Mouse (Mus musculus): ENCODE data around the gene Tdrd12.
"Not testable (repeated sequence)": the region's sequence is repeated elsewhere in the genome, so short reads cannot be mapped to it uniquely, and the experiment has no call there.

Gene Tdrd12

DNA sequence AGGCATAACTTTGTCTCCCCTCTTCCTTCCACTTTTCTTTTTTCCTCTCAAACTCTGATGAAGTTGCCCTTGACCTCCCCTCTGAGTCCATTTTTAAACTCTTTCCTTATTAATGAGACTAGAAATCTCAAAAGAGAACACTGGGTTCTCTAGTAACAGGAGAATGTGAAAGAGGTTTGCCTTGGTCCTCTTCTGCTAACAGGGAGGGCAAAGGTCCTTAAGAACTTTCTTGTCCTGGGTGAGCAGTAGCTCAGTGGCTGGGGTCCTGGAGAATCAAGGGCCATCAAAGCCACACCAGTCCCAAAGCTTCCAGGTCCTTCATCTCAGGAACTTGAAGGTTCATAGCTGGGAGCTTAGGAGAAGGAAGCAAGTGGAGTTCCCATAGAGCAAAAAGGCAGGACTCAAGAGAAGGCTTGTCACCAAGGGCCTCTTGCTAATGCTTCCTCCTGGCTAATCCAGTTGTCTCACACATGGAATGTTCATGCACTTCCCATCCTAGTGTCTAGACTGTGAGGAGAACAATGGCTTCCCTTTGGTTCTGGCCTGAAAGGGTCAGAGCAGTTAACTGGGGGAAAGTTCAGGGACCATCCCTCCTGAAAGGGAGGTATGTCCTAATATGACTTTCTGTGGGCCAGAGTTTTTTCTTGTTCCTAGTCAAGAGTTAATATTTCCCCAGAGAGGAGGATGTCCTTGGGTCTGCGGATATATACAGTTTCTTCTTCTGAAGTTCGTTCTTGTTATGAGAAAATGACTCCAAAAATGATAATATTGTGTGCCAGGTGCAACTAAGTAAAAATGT is 26.7 kb upstream of the Tdrd12 start:
- no peak for DNase-seq (ENCODE audit: low read depth, low spot score)
- Histone ChIP-seq H3K36me3 (ENCODE audit: control insufficient read depth, insufficient read depth, low read length, poor library complexity, severe bottlenecking) (no peaks in the 10 kb centered on the region), H3K27me3 (ENCODE audit: control insufficient read depth, insufficient read depth, low read length, poor library complexity, severe bottlenecking) (no peaks in the 10 kb centered on the region)

- H3K36me3 ChIP-seq (ENCODE audit: control insufficient read depth, insufficient read depth, low read length, poor library complexity, severe bottlenecking), result no peaks in the 10 kb centered on the region
- no peak for DNase-seq (ENCODE audit: low read depth, low spot score)
- no peaks in the 10 kb centered on the region for H3K27me3 ChIP-seq (ENCODE audit: control insufficient read depth, insufficient read depth, low read length, poor library complexity, severe bottlenecking)
These were observed 25.5 kb upstream of the Tdrd12 start for GRCm38 (mm10) chr7:35563071-35563470.

GRCm38 (mm10) chr7:35559838-35560237 is 22.3 kb upstream of the Tdrd12 start:
- H3K27me3 ChIP-seq (ENCODE audit: control insufficient read depth, insufficient read depth, low read length, poor library complexity, severe bottlenecking), result no peaks in the 10 kb centered on the region
- no peaks in the 10 kb centered on the region for H3K36me3 ChIP-seq (ENCODE audit: control insufficient read depth, insufficient read depth, low read length, poor library complexity, severe bottlenecking)
- DNase-seq (ENCODE audit: low read depth, low spot score), result no peak

DNA sequence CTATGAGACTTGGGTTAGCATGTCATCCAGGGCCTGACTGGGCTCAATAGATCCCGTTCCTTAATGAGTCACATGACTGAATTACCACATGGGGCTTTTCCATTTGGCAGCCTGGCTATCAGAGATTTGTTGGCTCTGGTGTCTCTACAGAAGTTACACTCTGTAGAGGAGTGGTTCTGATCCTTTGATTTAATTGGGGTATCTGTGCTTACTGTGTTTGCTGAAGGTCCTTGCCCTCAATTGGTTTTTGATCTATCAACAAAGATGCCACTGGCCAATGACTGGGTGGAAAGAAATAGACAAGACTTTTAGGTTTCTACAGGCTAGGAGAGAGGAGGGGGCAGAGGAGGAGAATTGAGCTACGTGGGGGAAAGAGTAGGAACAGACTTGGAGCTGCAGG is 21.1 kb upstream of the Tdrd12 start:
- no peak for DNase-seq (ENCODE audit: low read depth, low spot score)
- no peaks in the 10 kb centered on the region for H3K27me3 ChIP-seq (ENCODE audit: control insufficient read depth, insufficient read depth, low read length, poor library complexity, severe bottlenecking)
- no peaks in the 10 kb centered on the region for H3K36me3 ChIP-seq (ENCODE audit: control insufficient read depth, insufficient read depth, low read length, poor library complexity, severe bottlenecking)

DNA sequence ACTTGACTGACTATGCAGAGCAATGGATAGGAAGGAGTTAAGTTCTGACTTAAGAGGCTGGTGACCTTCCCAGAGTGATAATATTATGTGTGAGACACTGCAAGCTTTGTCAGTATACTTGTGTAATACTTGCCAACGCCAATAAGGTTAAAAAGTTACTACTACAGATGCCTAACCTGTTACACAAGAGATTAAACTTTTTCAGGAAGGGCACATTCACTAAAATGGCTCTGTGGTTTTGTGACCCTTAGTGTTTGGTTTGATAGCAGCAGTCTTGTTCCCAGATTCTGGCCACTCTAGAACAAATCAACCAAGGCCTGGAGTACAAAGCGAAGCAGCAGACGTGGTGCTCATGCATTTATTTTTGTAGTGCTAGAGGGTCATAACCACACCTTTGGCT is 20.0 kb upstream of the Tdrd12 start:
- Histone ChIP-seq H3K36me3 (ENCODE audit: control insufficient read depth, insufficient read depth, low read length, poor library complexity, severe bottlenecking) (no peaks in the 10 kb centered on the region), H3K27me3 (ENCODE audit: control insufficient read depth, insufficient read depth, low read length, poor library complexity, severe bottlenecking) (no peaks in the 10 kb centered on the region)
- DNase-seq (ENCODE audit: low read depth, low spot score), result no peak

- H3K27me3 ChIP-seq (ENCODE audit: control insufficient read depth, insufficient read depth, low read length, poor library complexity, severe bottlenecking), result no peaks in the 10 kb centered on the region
- DNase-seq (ENCODE audit: low read depth, low spot score), result no peak
- H3K36me3 ChIP-seq (ENCODE audit: control insufficient read depth, insufficient read depth, low read length, poor library complexity, severe bottlenecking), result no peaks in the 10 kb centered on the region
These were observed 19.4 kb upstream of the Tdrd12 start for GRCm38 (mm10) chr7:35556905-35557304.

GRCm38 (mm10) chr7:35556205-35556603 is 18.7 kb upstream of the Tdrd12 start, which contains the start of gene Nudt19:
Gene Nudt19 (minus strand): TSS chr7:35556304.
- H3K27me3 ChIP-seq (ENCODE audit: control insufficient read depth, insufficient read depth, low read length, poor library complexity, severe bottlenecking), result no peaks in the 10 kb centered on the region
- H3K36me3 ChIP-seq (ENCODE audit: control insufficient read depth, insufficient read depth, low read length, poor library complexity, severe bottlenecking), result no peaks in the 10 kb centered on the region
- no peak for DNase-seq (ENCODE audit: low read depth, low spot score)

DNA sequence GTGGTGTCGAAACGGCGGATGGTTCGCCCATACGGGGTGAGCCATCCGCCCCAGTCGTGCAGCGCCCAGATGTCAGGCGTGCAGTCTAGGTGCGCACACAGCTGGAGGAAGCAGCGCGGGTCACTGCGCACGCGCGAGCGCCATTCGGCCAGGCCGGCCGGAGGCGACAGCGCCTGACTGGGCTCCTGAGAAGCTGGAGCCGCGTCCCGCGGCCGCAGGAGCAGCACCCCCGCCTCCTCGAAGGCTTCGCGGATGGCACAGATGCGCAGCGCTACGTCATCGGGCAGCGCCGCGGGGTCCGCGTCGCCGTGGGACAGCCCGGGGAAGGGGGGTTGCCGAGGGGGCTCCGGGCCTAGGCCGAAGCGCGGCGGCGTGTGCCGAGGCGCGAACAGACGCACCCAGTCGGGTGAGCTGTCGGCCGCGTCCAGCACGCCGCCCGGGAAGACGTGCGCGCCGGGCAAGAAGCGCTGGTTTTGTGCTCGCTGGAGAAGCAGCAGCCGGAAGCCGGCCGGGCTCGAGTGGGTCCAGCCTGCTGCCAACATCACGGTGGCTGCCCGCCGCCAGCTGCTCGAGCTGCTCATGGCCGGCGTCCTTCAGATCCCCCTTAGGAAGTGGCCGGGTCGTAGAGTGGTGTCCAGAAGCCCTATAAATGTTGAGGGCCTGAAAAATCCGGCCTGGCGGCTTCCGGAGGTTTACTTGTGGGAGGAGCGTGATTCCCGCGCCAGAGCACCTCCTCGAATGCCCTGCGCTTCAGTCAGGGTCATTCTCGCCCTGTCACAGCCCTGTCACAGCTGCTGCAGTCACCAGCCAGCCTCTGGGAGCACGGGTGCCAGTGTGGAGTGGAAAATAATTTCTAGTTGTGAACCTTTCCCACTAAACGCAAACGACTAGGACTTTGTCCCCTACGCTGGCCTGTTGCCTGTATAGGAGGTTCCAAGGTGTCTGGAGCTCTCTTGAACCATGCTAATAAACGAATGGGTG is 18.0 kb upstream of the Tdrd12 start:
- H3K36me3 ChIP-seq (ENCODE audit: control insufficient read depth, insufficient read depth, low read length, poor library complexity, severe bottlenecking), result no peaks in the 10 kb centered on the region

DNA sequence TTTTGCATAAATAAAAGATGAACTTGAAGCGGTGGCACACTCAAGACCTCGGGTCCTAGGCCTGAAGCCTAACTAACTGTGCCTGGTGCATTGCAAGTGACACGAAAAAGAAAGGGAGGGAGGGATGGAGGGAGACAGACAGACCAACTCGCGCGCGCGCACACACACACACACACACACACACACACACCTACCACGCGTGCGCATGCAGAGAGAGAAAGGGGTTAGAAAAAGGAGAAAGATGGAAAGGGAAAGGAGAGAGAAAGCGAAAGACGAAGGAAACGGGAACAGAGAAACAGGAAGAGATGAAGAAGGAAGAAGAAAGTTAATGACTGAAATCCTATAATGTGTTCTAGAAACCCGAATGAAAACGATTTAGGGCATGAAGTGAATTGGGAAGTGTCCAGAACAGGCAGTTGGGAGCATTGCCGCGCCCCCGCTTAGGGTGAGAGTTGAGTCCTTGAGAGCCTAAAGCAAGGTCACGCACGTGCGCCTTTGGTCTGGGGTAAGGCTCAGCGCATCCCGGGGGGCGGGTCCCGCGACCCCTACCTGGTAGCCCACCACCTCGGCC is 17.1 kb upstream of the Tdrd12 start:
- 0 out of 2 replicates have a peak, but pooled peaks cover 2% of the 10 kb centered on the region for H3K36me3 ChIP-seq (ENCODE audit: control insufficient read depth, insufficient read depth, low read length, poor library complexity, severe bottlenecking)
- no peaks in the 10 kb centered on the region for H3K27me3 ChIP-seq (ENCODE audit: control insufficient read depth, insufficient read depth, low read length, poor library complexity, severe bottlenecking)
- peak; percentile 49 for DNase-seq (ENCODE audit: low read depth, low spot score)

More for the DNA sequence above, 18.0 kb upstream of the Tdrd12 start:
- no peaks in the 10 kb centered on the region for H3K27me3 ChIP-seq (ENCODE audit: control insufficient read depth, insufficient read depth, low read length, poor library complexity, severe bottlenecking)
- peak; percentile 90 for DNase-seq (ENCODE audit: low read depth, low spot score)

DNA sequence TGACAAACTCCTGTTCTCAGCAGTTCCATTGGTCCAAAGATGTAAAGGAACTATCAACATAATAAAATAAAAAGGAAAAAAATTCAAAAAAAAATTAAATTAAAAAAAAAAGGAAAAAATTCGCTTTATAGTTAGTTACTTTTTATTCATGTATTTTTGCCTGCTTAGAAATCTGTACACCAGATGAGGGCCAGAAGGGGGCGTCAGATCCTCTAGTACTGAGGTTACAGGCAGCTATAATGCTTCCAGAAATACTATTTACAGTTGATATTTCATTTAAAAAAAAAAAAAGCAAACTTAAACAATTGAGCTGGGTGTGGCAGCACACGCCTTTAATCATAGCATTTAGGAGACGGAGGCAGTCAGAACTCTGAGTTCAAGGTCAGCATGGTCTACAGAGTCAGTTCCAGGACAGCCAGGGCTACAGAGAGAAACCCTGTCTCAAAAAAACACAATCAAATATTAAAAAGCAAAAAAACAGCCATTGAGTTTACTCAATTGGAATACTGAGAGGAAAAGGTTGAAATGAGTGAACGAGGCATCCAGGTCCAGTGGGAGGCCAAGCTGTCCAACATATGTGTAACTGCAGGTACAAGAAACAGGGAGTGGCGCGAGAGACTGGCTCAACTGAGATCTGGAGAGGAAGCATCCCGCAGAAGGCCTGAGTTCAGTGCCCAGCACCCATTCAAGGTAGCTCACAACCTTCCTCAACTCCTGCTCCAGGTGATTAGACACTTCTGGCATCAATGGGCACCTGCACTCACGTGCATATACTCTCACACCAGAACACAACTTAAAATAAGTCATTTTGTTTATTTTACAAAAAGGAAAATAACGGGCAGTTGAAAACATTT is 16.4 kb upstream of the Tdrd12 start:
- peak; percentile 61 for DNase-seq (ENCODE audit: low read depth, low spot score)
- Histone ChIP-seq H3K36me3 (ENCODE audit: control insufficient read depth, insufficient read depth, low read length, poor library complexity, severe bottlenecking) (0 out of 2 replicates have a peak, but pooled peaks cover 2% of the 10 kb centered on the region), H3K27me3 (ENCODE audit: control insufficient read depth, insufficient read depth, low read length, poor library complexity, severe bottlenecking) (no peaks in the 10 kb centered on the region)

DNA sequence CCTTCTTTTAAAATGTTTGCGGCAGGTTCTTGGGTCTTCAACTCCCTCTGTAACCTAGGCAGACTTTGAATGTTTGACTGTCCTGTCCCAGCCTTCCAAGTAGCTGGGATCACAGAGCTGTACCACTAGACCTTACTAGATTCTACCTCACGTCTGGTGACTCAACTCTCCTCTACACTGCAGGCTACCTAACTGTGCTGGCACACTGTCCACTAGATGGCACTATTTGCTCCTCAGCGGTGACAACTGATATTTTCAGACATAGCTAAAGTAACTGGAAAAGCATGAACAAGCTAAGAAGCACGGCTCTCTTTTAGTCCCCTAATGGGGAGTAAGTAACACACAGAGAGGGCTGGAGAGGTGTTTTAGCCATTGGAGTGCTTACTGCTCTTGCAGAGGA is 8.3 kb upstream of the Tdrd12 start:
- Histone ChIP-seq H3K36me3 (ENCODE audit: control insufficient read depth, insufficient read depth, low read length, poor library complexity, severe bottlenecking) (peaks cover 2% of the 10 kb centered on the region; the same call in 1 of the 2 replicates), H3K27me3 (ENCODE audit: control insufficient read depth, insufficient read depth, low read length, poor library complexity, severe bottlenecking) (no peaks in the 10 kb centered on the region)
- DNase-seq (ENCODE audit: low read depth, low spot score), result peak; percentile 79

DNA sequence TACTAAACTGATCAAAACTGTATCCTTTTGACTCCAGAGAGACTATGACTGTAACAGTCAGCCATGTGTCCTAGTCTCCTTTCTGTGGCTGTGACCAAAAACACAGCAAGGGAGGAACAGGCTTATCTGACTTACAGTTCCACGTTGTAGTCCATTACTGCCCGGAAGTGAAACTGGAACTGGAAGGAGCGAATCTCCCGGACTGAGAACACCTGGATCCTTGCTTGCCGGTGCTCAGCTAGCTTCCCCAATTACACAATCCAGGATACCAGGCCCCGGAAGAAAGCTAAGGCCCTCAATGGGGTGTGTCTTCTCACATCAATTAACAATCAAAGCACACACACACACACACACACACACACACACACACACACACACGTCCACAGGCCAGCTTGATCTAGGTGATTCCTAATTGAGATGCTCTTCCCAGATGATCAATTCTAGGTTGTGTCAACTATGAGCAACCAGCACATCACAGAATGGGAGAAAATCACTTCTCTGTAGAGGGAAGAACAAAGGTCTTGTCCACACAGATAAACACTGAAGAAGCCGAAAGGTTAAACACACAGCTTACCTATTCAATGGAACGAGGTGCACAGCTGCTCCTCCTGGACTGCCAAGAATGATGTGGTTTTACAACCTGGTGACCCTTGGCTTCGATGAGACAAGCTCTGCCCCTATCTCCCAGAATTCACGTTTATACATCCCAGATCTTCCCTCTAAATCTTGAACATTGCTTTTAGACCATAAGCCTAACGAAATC is 1.6 kb downstream of the Tdrd12 start:
- H3K27me3 ChIP-seq (ENCODE audit: control insufficient read depth, insufficient read depth, low read length, poor library complexity, severe bottlenecking), result no peaks in the 10 kb centered on the region
- DNase-seq (ENCODE audit: low read depth, low spot score), result no peak
- H3K36me3 ChIP-seq (ENCODE audit: control insufficient read depth, insufficient read depth, low read length, poor library complexity, severe bottlenecking), result no peaks in the 10 kb centered on the region

DNA sequence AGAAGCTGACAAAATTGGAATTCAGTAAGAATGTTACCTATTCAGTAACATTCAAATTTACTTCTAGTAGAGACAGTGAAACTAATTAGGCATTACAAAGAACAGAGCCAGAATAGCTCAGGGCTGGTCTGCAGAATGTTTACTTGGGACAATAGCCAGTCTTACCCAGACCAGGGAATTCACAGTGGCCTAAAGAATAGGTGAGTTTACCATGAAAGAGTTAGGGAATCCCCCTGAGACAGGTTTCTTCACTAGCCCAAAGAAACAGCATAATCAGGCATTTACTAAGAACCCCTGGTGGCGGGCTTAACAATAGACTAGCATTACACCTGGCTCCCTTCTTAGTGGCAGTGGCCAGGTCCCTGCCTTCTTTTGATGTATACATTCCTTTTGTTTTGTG is 7.0 kb downstream of the Tdrd12 start:
- not testable (repeated sequence) for H3K36me3 ChIP-seq (ENCODE audit: control insufficient read depth, insufficient read depth, low read length, poor library complexity, severe bottlenecking); DNase-seq (ENCODE audit: low read depth, low spot score)

More for the DNA sequence above, 7.0 kb downstream of the Tdrd12 start:
- H3K27me3 ChIP-seq (ENCODE audit: control insufficient read depth, insufficient read depth, low read length, poor library complexity, severe bottlenecking), result not testable (repeated sequence)

Measured in splenic B cell, adult 2 months (primary cell).